Mouse (Mus musculus) gonadal fat pad, adult 2 months (tissue): ENCODE results near the gene Rnf43. TPM values are rescaled to one million over a fixed set of nuclear protein-coding genes. Genes with fewer than 3 reads are reported as not detected.

Source experiments
- polyA plus RNA-seq: library from polyadenylated mRNA; depleted of rRNA; stranded (reverse); fragments of >200 nt; gene quantifications from 2 replicates; pipeline ENCODE4 v1.2.3, GENCODE M21; 2012; rRNA removed

The Rnf43 gene
- polyA plus RNA-seq, 1 experiment: 15.9 TPM

Other genes with a start within 250 kb of the Rnf43 start
- 0.15 and 0.37 TPM in 2 replicates for gene Gm11492, start 96.1 kb upstream of the Rnf43 start, polyA plus RNA-seq
- 39.0 and 40.1 TPM in 2 replicates for gene Sept4, start 93.8 kb upstream of the Rnf43 start, polyA plus RNA-seq
- 29.9 and 31.7 TPM in 2 replicates for gene Mtmr4, start 70.6 kb upstream of the Rnf43 start, polyA plus RNA-seq
- 0.27 and 0.51 TPM in 2 replicates for gene Hsf5, start 45.6 kb upstream of the Rnf43 start, polyA plus RNA-seq
- 83.7 and 91.5 TPM in 2 replicates for gene Supt4a, start 74.8 kb downstream of the Rnf43 start, polyA plus RNA-seq
- gene Tspoap1, start 97.8 kb downstream of the Rnf43 start, polyA plus RNA-seq: 2.7 and 3.7 TPM in 2 replicates
- gene Mpo, start 130.9 kb downstream of the Rnf43 start, polyA plus RNA-seq: 0.14 TPM in 1 of 2 replicates, not detected in the other
- gene Lpo, start 165.6 kb downstream of the Rnf43 start, polyA plus RNA-seq: 0.32 and 0.47 TPM in 2 replicates
- 20.8 and 22.2 TPM in 2 replicates for gene Mks1, start 190.5 kb downstream of the Rnf43 start, polyA plus RNA-seq
- gene Epx, start 212.8 kb downstream of the Rnf43 start, polyA plus RNA-seq: 0.07 TPM in 1 of 2 replicates, not detected in the other
- gene Olfr462, start 229.5 kb downstream of the Rnf43 start, polyA plus RNA-seq: not detected in 2 replicates
- not detected in 2 replicates for gene Olfr463, start 234.7 kb downstream of the Rnf43 start, polyA plus RNA-seq